Mouse (Mus musculus): ENCODE measurements at regions not wholly inside any gene's neighbourhood (a gene's known extent, or its start where the extent isn't known, plus 50 kb on each side); places are given as distances from the start of the nearest gene placed in this dataset.

DNA sequence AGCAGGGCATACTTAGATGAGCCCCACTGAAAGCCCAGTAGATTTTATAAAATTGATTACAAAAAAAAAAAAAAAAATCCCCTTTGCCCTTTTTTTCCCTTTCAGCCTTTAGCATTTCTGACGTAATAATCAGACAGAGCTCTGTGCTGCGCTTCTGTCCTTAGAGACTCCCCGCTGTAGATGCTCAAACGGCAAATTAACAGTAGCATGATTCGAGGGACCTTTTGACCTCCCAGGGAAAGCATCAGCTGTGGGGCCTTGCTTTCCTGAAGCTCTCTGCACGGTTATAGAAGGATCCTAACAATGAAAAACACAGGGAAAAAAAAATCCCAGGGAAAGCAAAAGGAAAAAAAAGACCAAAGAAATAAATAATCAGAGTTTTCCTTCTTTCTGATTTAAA, 169.2 kb downstream of the Brms1l start:
- TF ChIP-seq POLR2A (IDR thresholded peaks at IDR 0.05; ENCODE audit: borderline replicate concordance, control insufficient read depth, low read depth, low read length) = no peak
- no peak for TF ChIP-seq CTCF (IDR thresholded peaks at IDR 0.05; ENCODE audit: control insufficient read depth, insufficient read depth, low read length)

Measured in bone marrow, adult 2 months (tissue).